Mouse (Mus musculus): ENCODE measurements around the gene Sprr2h.

Sprr2h gene

DNA sequence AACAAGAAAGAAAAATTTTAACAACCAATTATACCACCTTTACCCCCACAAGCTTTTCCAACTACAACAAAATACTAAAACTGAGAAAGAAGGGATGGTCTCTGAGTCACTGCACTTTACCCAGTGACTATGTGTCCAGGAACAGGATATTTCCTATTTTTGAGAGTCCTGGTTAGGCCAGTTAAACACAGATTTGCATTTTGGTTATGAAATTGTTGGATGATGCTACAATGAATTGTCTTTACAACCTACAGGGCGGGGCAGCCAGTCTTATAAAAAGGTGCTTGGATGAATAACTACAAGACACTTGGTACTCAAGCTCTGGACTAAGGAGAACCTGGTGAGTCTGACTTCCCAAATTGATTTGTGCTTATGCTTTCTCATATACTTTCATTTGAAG lies at the start of gene Sprr2h:
Gene Sprr2h, plus strand, starts transcription at position 301 of the 400 bp plus-strand sequence.
- no peak for DNase-seq (ENCODE audit: low spot score)

DNA sequence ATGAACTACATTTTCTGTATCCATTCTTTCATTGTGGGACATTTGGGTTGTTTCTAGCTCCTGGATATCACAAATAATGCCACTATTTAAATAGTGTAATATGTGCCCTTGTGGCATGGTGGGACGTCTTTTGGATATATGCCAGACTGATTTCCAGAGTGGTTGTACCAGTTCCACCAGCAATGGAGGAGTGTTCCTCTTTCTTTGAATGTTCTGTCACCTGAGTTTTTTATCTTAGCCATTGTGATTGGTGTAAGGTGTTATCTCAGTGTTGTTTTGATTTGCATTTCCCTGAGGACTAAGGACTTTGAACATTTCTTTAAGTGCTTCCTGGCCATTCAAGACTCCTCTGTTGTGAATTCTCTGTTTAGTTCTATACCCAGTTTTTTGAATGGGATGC lies 49.2 kb upstream of the Sprr2h start:
- no peak for DNase-seq (ENCODE audit: low spot score)

DNA sequence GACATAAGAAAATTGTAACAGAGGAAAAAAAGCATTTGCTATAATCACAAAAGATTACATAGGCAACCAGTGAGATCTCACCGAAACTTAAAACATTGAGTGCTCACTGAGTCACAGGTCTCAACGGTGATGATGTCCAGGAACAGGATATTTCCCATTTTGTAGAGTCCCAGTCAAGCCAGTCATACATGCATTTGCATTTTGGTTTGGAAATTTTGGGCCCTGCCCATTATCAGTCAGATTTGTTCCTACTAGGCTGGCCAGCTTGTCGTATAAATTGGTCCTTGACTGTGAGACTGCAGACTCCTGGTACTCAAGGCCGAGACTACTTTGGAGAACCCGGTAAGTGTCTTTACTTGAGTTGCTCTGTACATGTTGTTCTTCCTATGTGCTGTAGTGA lies 46.6 kb upstream of the Sprr2h start, which contains the start of gene Sprr2d:
Gene Sprr2d, plus strand, starts transcription at position 301 of the 400 bp plus-strand sequence.
- no peak for DNase-seq (ENCODE audit: low spot score)

DNA sequence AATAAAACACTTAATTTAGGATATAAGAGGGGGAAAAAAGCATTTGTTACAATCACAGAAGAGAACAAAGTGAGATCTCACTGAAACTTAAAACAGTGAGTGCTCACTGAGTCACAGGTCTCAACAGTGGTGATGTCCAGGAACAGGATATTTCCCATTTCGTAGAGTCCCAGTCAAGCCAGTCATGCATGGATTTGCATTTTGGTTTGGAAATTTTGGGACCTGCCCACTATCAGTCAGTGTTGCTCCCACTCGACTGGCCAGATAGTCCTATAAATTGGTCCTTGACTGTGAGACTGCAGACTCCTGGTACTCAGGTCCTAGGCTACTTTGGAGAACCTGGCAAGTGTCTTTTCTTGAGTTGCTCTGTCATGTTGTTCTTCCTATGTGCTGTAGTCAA lies 33.6 kb upstream of the Sprr2h start, which contains the start of gene Sprr2e:
Gene Sprr2e, plus strand, starts transcription at position 301 of the 400 bp plus-strand sequence.
- DNase-seq (ENCODE audit: low spot score), result no peak

DNA sequence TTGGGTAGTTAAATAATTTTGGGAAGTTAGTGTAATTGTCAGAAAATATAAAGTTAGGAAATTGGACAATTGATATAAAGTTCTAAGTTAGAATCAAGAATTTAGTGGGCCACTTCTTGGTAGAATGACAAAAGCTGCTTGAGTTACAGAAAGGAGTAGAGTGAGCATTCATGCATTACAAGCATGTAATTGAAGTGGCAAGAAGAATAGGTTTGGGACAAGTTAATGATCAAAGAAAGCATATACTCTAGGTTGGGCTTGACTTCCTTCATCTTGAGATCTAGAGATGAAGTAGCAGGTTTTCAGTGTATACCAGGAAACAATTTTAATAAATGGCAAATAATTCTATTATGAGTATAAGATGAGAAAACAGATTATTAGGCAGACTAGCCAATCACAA lies 23.9 kb upstream of the Sprr2h start:
- no peak for DNase-seq (ENCODE audit: low spot score)

DNA sequence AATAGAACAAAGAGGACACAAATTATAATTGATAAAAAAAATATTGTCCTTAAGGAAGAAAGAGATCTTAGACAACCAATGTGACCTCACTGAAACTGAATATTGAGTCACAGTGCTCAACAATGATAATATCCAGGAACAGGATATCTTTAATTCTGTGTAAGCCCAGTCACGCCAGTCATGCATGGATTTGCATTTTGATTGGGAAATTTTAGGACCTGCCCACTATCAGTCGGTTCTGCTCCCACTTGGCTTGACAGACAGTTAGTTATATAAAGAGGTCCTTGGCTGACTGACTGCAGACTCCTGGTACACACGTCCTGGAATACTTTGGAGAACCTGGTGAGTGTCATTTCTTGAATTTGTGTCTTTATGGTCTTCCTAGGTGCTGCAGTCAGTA lies 20.6 kb upstream of the Sprr2h start, which contains the start of gene Sprr2f:
Gene Sprr2f, plus strand, starts transcription at position 301 of the 400 bp plus-strand sequence.
- DNase-seq (ENCODE audit: low spot score), result no peak

DNA sequence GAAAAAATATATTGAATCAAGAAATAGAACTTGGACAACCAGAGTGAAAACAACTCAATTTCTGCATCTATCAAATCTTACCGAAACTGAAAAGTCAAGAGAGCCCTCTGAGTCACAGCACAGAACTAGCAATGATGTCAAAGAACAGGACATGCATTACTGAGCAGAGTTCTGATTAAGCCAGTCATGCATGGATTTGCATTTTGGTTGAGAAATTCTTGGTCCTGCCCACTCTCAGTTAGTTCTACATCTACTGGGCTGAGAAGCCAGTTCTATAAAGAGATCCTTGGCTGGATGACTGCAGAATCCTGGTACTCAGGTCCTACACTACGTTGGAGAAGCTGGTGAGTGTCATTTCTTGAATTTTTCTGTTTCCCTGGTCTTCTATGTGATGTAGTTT lies 11.9 kb upstream of the Sprr2h start:
- no peak for DNase-seq (ENCODE audit: low spot score)

DNA sequence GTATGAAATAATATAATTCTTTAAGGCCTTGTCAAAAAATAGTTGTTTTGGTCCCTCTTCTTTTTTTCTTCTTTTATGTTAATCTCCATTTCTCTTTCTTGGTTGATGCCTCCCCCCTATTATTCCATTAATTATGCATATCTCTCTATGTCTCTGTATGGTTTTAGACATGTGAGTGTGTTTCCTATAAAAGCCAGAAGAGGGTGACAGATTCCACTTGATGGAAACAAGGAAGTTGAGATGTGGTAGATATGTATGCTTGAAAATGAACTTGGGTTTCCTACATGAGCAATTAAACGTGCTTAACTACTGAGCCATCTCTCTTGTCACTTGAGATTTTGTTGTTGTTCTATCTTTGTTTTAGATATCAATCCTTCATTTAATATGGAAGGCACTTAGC lies 8.8 kb downstream of the Sprr2h start:
- DNase-seq (ENCODE audit: low spot score), result no peak

DNA sequence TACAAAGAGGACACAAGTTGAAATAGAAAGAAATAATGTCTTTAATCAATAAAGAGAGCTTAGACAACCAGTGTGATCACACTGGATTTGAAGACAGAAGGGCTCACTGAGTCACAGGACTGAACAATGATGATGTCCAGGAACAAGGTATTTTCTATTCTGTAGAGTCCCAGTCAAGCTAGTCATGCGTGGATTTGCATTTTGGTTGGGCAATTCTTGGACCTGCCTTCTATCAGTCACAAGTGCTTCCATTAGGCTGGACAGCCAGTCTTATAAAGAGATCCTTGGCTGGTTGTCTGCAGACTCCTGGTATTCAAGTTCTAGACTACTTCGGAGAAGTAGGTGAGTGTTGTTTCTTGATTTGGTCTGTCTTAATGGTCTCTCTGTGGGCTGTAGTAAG lies 22.2 kb downstream of the Sprr2h start, which contains the start of gene Sprr2i:
Gene Sprr2i, plus strand, starts transcription at position 301 of the 400 bp plus-strand sequence.
- no peak for DNase-seq (ENCODE audit: low spot score)

DNA sequence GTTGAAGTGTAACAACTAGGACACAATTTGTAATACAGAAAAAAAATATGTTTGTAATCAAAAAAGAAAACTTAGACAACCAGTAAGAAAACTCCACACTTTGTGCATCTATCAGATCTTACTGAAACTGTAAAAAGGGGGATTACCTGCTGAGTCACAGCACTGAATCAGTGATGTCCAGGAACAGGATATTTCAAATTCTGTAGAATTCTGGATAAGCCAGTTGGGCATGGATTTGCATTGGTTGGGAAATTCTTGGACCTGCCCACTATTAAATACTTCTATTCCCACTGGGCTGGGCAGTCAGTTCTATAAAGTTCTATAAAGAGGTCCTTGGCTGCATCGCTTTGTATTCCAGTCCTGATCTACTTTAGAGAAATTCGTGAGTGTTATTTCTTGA lies 32.3 kb downstream of the Sprr2h start, which contains the start of gene Sprr2j-ps:
Gene Sprr2j-ps, plus strand, starts transcription at position 301 of the 400 bp plus-strand sequence.
- DNase-seq (ENCODE audit: low spot score), result no peak

DNA sequence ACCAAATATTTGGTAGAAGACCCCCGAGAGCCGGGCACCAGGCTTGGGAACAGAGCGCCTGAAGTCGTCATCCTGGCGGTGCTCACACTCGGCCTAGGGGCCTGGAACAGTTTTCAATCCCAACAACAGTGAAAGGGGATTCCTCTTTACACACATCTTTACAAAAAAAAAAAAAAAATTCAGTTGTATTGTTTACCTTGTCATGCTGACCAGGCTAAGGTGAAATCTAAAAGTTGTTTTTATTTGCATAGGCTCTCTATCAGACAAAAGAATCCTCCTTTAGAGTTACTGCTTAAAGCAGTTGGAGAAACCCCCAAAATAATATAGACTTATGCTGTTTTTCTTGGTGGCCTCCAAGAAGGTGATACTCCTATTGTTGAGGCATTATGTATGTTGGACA lies 43.8 kb downstream of the Sprr2h start, which contains the start of gene Gm9774:
Gene Gm9774, minus strand, starts transcription at position 101 of the 400 bp plus-strand sequence.
- no peak for DNase-seq (ENCODE audit: low spot score)

DNA sequence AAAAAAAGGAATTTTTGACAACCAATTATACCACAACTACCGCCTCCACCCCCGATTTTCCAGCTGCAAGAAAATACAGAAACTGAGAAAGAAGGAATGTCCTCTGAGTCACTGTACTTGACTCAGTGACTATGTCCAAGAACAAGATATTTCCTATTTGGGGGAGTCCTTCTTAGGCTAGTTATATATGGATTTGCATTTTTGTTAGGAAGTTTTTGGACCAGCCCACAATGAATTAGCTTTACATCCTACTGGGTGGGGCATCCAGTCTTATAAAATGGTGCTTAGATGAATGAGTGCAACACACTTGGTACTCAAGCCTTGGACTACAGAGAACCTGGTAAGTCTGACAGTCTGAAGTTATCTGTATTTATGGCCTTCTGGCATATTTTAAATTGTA lies 46.8 kb downstream of the Sprr2h start, which contains the start of gene Sprr2k:
Gene Sprr2k, plus strand, starts transcription at position 301 of the 400 bp plus-strand sequence.
- DNase-seq (ENCODE audit: low spot score), result no peak

Measured in urinary bladder, postnatal 25 days (tissue).